Comparison of ENCODE assay signal across 13 mouse cellular contexts in genomic region chr4:99724331-99724730, GRCm38 (mm10).
"Had no signal": no experiment of that assay in that cellular context is flagged by ENCODE, and none has a peak within 500 bp of the region (broad histone marks: within the 10 kb centered on the region; RNA-seq: fewer than 3 reads in every experiment).

No protein-coding gene starts in this region.

- H3K9ac ChIP-seq: limb, embryonic 13.5 days; liver, embryonic 14.5 days; midbrain, embryonic 15.5 days; neural tube, embryonic 12.5 days; stomach, embryonic 15.5 days had no signal

- H3K27me3 ChIP-seq: limb, embryonic 13.5 days; midbrain, embryonic 15.5 days; neural tube, embryonic 12.5 days; stomach, embryonic 15.5 days had no signal

- H3K27ac ChIP-seq: kidney, postnatal 0 days; layer of hippocampus, adult 2 months; limb, embryonic 13.5 days; liver, embryonic 14.5 days; midbrain, embryonic 10.5 days; midbrain, embryonic 15.5 days; neural tube, embryonic 12.5 days; stomach, embryonic 15.5 days had no signal

- H3K4me2 ChIP-seq: limb, embryonic 13.5 days; midbrain, embryonic 15.5 days; neural tube, embryonic 12.5 days; stomach, embryonic 15.5 days had no signal

- ATAC-seq: midbrain, embryonic 15.5 days had no signal

- DNase-seq: kidney, postnatal 36 days; left cerebral cortex, postnatal 4 days; right cerebral cortex, postnatal 4 days; thymus, adult 2 months; thymus, postnatal 25 days had no signal

- H3K4me1 ChIP-seq: limb, embryonic 13.5 days; midbrain, embryonic 10.5 days; midbrain, embryonic 15.5 days; neural tube, embryonic 12.5 days; stomach, embryonic 15.5 days had no signal

- H3K4me3 ChIP-seq: layer of hippocampus, adult 2 months; limb, embryonic 13.5 days; midbrain, embryonic 10.5 days; midbrain, embryonic 15.5 days; neural tube, embryonic 12.5 days; stomach, embryonic 15.5 days had no signal

- H3K9me3 ChIP-seq: midbrain, embryonic 15.5 days; neural tube, embryonic 12.5 days; stomach, embryonic 15.5 days had no signal
